Mouse (Mus musculus) myocyte (in vitro differentiated cells): ENCODE data around the gene Slc25a45. TPM values are rescaled to one million over a fixed set of nuclear protein-coding genes. Genes with fewer than 3 reads are reported as not detected.

Experiments used
- H3K27me3 ChIP-seq: one replicate; pipeline ENCODE4 v1.6.1; 2011; ENCODE audit not compliant: control insufficient read depth, insufficient read depth, insufficient read length
- H3K36me3 ChIP-seq: one replicate; pipeline ENCODE4 v1.6.1; 2011; ENCODE audit not compliant: control insufficient read depth, insufficient read depth
- H3K4me2 ChIP-seq: one replicate; pipeline ENCODE4 v1.6.1; 2011; ENCODE audit warnings: low read depth, control low read depth
- H3K4me3 ChIP-seq: one replicate; pipeline ENCODE4 v1.5.1; 2011; ENCODE audit warnings: mild to moderate bottlenecking, control low read depth, moderate library complexity
- H3K79me2 ChIP-seq: one replicate; pipeline ENCODE4 v1.6.1; 2011; ENCODE audit not compliant: control insufficient read depth, insufficient read depth
- H3ac ChIP-seq: one replicate; pipeline ENCODE4 v1.6.1; 2011; ENCODE audit not compliant: control insufficient read depth, insufficient read length
- CEBPB ChIP-seq: IDR thresholded peaks from 2 replicates; pipeline ENCODE4 v1.6.1; 2011; ENCODE audit warnings: mild to moderate bottlenecking, moderate library complexity; ENCODE audit not compliant: poor library complexity, insufficient read depth, severe bottlenecking
- E2F4 ChIP-seq: IDR thresholded peaks from one replicate; pipeline ENCODE4 v1.6.1; 2011; ENCODE audit warnings: mild to moderate bottlenecking, control low read depth, moderate library complexity; ENCODE audit not compliant: insufficient read depth
- MAX ChIP-seq: IDR thresholded peaks from one replicate; pipeline ENCODE4 v1.6.1; 2011; ENCODE audit warnings: low read depth, mild to moderate bottlenecking, control low read depth
- MYOD1 ChIP-seq, 3 experiments: IDR thresholded peaks; one replicate each; pipeline ENCODE4 v1.6.1; 2011; ENCODE audit warnings: control low read depth in 2 of 3, low read depth in 2 of 3, mild to moderate bottlenecking in 2 of 3, moderate library complexity in 1 of 3; ENCODE audit not compliant: insufficient read length in 2 of 3, control insufficient read depth in 1 of 3
- MYOG ChIP-seq, 3 experiments: IDR thresholded peaks; one replicate each; pipeline ENCODE4 v1.6.1; 2011; ENCODE audit warnings: control low read depth in 2 of 3, low read depth in 2 of 3, mild to moderate bottlenecking in 2 of 3; ENCODE audit not compliant: insufficient read length in 2 of 3, control insufficient read depth in 1 of 3, insufficient read depth in 1 of 3
- POLR2A ChIP-seq: IDR thresholded peaks from one replicate; pipeline ENCODE4 v1.6.1; 2011; ENCODE audit warnings: low read depth, mild to moderate bottlenecking, control low read depth, moderate library complexity; ENCODE audit not compliant: insufficient read length
- POLR2AphosphoS2 ChIP-seq: IDR thresholded peaks from one replicate; pipeline ENCODE4 v1.6.1; 2011; ENCODE audit warnings: low read depth, control low read depth; ENCODE audit not compliant: insufficient read length
- REST ChIP-seq: IDR thresholded peaks from one replicate; pipeline ENCODE4 v1.6.1; 2011; ENCODE audit warnings: mild to moderate bottlenecking, control low read depth, moderate library complexity; ENCODE audit not compliant: insufficient read depth, insufficient read length
- SRF ChIP-seq: IDR thresholded peaks from one replicate; pipeline ENCODE4 v1.6.1; 2011; ENCODE audit warnings: low read depth; ENCODE audit not compliant: control insufficient read depth, insufficient read length
- TCF12 ChIP-seq: IDR thresholded peaks from one replicate; pipeline ENCODE4 v1.6.1; 2011; ENCODE audit warnings: mild to moderate bottlenecking, control low read depth; ENCODE audit not compliant: poor library complexity, insufficient read depth, severe bottlenecking
- TCF3 ChIP-seq: IDR thresholded peaks from one replicate; pipeline ENCODE4 v1.6.1; 2011; ENCODE audit warnings: low read depth, control low read depth; ENCODE audit not compliant: insufficient read length
- USF1 ChIP-seq: IDR thresholded peaks from one replicate; pipeline ENCODE4 v1.6.1; 2011; ENCODE audit warnings: low read depth, mild to moderate bottlenecking, control low read depth, moderate library complexity
- polyA plus RNA-seq: library from polyadenylated mRNA; unstranded; fragments of >200 nt; fragmentation: generic; extraction: Trizol; gene quantifications from one replicate; pipeline ENCODE4 v1.2.1, GENCODE M21; 2012; ENCODE audit warnings: missing spikeins

The Slc25a45 gene
- polyA plus RNA-seq, 1 experiment, result 5.2 TPM

- no peak overlapping the region for H3ac ChIP-seq
- peaks cover 11% of the 10 kb centered on the region for H3K36me3 ChIP-seq
- H3K4me2 ChIP-seq, result no peak overlapping the region
- H3K79me2 ChIP-seq, result peaks cover 24% of the 10 kb centered on the region
- TF ChIP-seq MYOD1 (IDR thresholded peaks at IDR 0.05; ENCODE audit: control insufficient read depth in 1 of 3, insufficient read length in 2 of 3, low read depth in 2 of 3), result no peak
- no peak for TF ChIP-seq SRF
- TF ChIP-seq REST, result no peak
- no peak for TF ChIP-seq MYOG (IDR thresholded peaks at IDR 0.05; ENCODE audit: control insufficient read depth in 1 of 3, insufficient read depth in 1 of 3, insufficient read length in 2 of 3, low read depth in 2 of 3)
- TF ChIP-seq MAX, result no peak
- TF ChIP-seq POLR2A, result no peak
- no peak for TF ChIP-seq E2F4
- no peak for TF ChIP-seq USF1
- no peak for TF ChIP-seq CEBPB
- no peak for TF ChIP-seq POLR2AphosphoS2
- TF ChIP-seq TCF12, result no peak
- H3K4me3 ChIP-seq, result no peak overlapping the region
- H3K27me3 ChIP-seq, result no peaks in the 10 kb centered on the region
Observed at GRCm38 (mm10) chr19:5872931-5873556, 4.6 kb upstream of the Slc25a45 start.

GRCm38 (mm10) chr19:5874391-5874968 lies 3.1 kb upstream of the Slc25a45 start:
- Histone ChIP-seq H3K79me2 (peaks cover 24% of the 10 kb centered on the region), H3K36me3 (peaks cover 3% of the 10 kb centered on the region), H3ac (peak overlapping the region; percentile 68), H3K4me3 (peak overlapping the region; percentile 59), H3K4me2 (peak overlapping the region; percentile 91), H3K27me3 (no peaks in the 10 kb centered on the region)
- no peak for TF ChIP-seq TCF3
- no peak for TF ChIP-seq REST
- TF ChIP-seq USF1, result no peak
- TF ChIP-seq E2F4, result no peak
- no peak for TF ChIP-seq MAX
- no peak for TF ChIP-seq POLR2A
- TF ChIP-seq CEBPB, result no peak
- no peak for TF ChIP-seq MYOG (IDR thresholded peaks at IDR 0.05; ENCODE audit: control insufficient read depth in 1 of 3, insufficient read depth in 1 of 3, insufficient read length in 2 of 3, low read depth in 2 of 3)
- no peak for TF ChIP-seq POLR2AphosphoS2
- TF ChIP-seq SRF, result no peak
- TF ChIP-seq TCF12, result no peak
- TF ChIP-seq MYOD1 (IDR thresholded peaks at IDR 0.05; ENCODE audit: control insufficient read depth in 1 of 3, insufficient read length in 2 of 3, low read depth in 2 of 3), result no peak

GRCm38 (mm10) chr19:5874969-5875480 lies 2.6 kb upstream of the Slc25a45 start, which contains the start of gene Frmd8:
TSS of gene Frmd8 (minus strand) at chr19:5875274.
- no peaks in the 10 kb centered on the region for H3K27me3 ChIP-seq
- TF ChIP-seq REST, result no peak
- peak; percentile 82 for TF ChIP-seq POLR2A
- TF ChIP-seq MAX, result no peak
- no peak for TF ChIP-seq USF1
- TF ChIP-seq MYOG (IDR thresholded peaks at IDR 0.05; ENCODE audit: control insufficient read depth in 1 of 3, insufficient read depth in 1 of 3, insufficient read length in 2 of 3, low read depth in 2 of 3), result no peak
- TF ChIP-seq POLR2AphosphoS2, result peak; percentile 75
- TF ChIP-seq MYOD1 (IDR thresholded peaks at IDR 0.05; ENCODE audit: control insufficient read depth in 1 of 3, insufficient read length in 2 of 3, low read depth in 2 of 3), result no peak
- no peak for TF ChIP-seq TCF12
- no peak for TF ChIP-seq SRF
- TF ChIP-seq E2F4, result no peak
- H3K79me2 ChIP-seq, result peaks cover 24% of the 10 kb centered on the region
- peak within 1 kb of the TSS; percentile 92 for H3K4me2 ChIP-seq
- peak within 1 kb of the TSS; percentile 59 for H3K4me3 ChIP-seq
- peaks cover 3% of the 10 kb centered on the region for H3K36me3 ChIP-seq
- peak within 1 kb of the TSS; percentile 68 for H3ac ChIP-seq

GRCm38 (mm10) chr19:5878362-5878722 lies 734 bp downstream of the Slc25a45 start:
- H3ac ChIP-seq, result peak overlapping the region; percentile 13
- H3K79me2 ChIP-seq, result peaks cover 16% of the 10 kb centered on the region
- H3K4me2 ChIP-seq, result peak overlapping the region; percentile 83
- no peak for TF ChIP-seq TCF12
- no peaks in the 10 kb centered on the region for H3K36me3 ChIP-seq
- H3K4me3 ChIP-seq, result peak overlapping the region; percentile 16
- H3K27me3 ChIP-seq, result no peaks in the 10 kb centered on the region

- no peaks in the 10 kb centered on the region for H3K36me3 ChIP-seq
- no peaks in the 10 kb centered on the region for H3K27me3 ChIP-seq
- peak overlapping the region; percentile 83 for H3K4me2 ChIP-seq
- H3K4me3 ChIP-seq, result peak overlapping the region; percentile 16
- peak overlapping the region; percentile 13 for H3ac ChIP-seq
- TF ChIP-seq SRF, result no peak
- TF ChIP-seq REST, result no peak
- peaks cover 11% of the 10 kb centered on the region for H3K79me2 ChIP-seq
Observed at GRCm38 (mm10) chr19:5878916-5879315, 1.3 kb downstream of the Slc25a45 start.
